Mouse (Mus musculus) stomach, embryonic 15.5 days (tissue): ENCODE measurements around the gene Samhd1. TPM values are rescaled to one million over a fixed set of nuclear protein-coding genes. Genes with fewer than 3 reads are reported as not detected.

Experiments used
- ATAC-seq: fragments of 200-750 bp; cut with Nextera tagmentation; 2 replicates; pipeline ENCODE4 v1.8.0; 2017; ENCODE audit warnings: low read depth, moderate number of reproducible peaks, moderate TSS enrichment; ENCODE audit not compliant: insufficient read depth, low FRiP score
- H3K27ac ChIP-seq: fragments of 300-500 bp; sonication (generic); 2 replicates; pipeline ENCODE4 v1.5.1; 2015; ENCODE audit warnings: mild to moderate bottlenecking, inconsistent platforms
- H3K27me3 ChIP-seq: fragments of 300-500 bp; sonication (generic); replicated peaks from 2 replicates; pipeline ENCODE4 v1.6.1; 2015; ENCODE audit warnings: inconsistent platforms
- H3K36me3 ChIP-seq: fragments of 300-500 bp; sonication (generic); 2 replicates; pipeline ENCODE4 v1.6.1; 2015; ENCODE audit warnings: inconsistent platforms
- H3K4me1 ChIP-seq: fragments of 300-500 bp; sonication (generic); 2 replicates; pipeline ENCODE4 v1.6.1; 2015; ENCODE audit warnings: inconsistent platforms
- H3K4me2 ChIP-seq: fragments of 300-500 bp; sonication (generic); 2 replicates; pipeline ENCODE4 v1.6.1; 2015; ENCODE audit warnings: mild to moderate bottlenecking, inconsistent platforms
- H3K4me3 ChIP-seq: fragments of 300-500 bp; sonication (generic); replicated peaks from 2 replicates; pipeline ENCODE4 v1.5.1; 2015; ENCODE audit warnings: inconsistent platforms
- H3K9ac ChIP-seq: fragments of 300-500 bp; sonication (generic); 2 replicates; pipeline ENCODE4 v1.6.1; 2015; ENCODE audit warnings: inconsistent platforms
- H3K9me3 ChIP-seq: fragments of 300-500 bp; sonication (generic); 2 replicates; pipeline ENCODE4 v1.6.1; 2016; ENCODE audit warnings: inconsistent platforms
- WGBS: fragments of 180-500 bp; shearing (Covaris S2); methylation state at CpG from one replicate; pipeline ENCODE4 v1.1.7; 2015; 5-methylcytosine and 5-hydroxymethylcytosine counted together
- polyA plus RNA-seq: library from polyadenylated mRNA; unstranded; fragments of >200 nt; fragmentation: Nextera tagmentation; extraction: Ambion mirVana; gene quantifications from 2 replicates; pipeline ENCODE4 v1.2.1, GENCODE M21; 2015

Gene Samhd1
- polyA plus RNA-seq, 1 experiment from 2014 or later, result 27.1 TPM

DNA sequence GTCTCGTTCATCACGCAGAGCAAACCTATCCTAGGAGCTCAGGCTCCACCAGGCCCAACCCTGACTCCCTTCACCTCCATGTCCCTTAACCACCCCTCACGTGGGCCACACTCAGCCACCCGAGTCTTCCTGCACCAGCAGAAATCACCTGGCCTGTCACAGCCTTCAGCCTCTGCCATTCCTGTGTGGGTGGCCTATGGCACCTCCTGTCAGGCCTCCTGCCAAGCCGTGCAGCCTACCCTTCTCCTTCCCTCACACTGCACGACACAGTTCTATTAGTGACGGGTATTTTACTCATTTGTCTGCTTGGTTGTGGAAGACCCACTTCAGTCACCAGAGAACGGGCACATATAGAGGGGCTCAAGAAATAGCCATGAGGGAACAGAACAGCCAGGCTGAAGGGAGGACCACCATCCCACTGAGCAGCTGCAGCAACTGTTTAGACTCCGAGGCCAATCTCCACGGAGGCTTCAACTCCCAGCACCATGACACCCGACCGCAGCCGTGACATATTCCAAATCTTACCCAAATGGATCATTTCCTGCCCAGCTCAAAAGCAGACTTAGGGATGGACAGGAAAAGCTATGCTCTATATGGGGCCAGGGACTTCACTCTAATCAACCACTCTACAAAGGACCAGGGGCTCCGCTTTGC, 66.2 kb downstream of the Samhd1 start:
- Histone ChIP-seq H3K9ac (peak overlapping the region; percentile 13; the same call in 1 of the 2 replicates), H3K27ac (peak overlapping the region; percentile 83), H3K9me3 (no peaks in the 10 kb centered on the region), H3K36me3 (no peaks in the 10 kb centered on the region), H3K4me2 (peak overlapping the region; percentile 34), H3K27me3 (no peaks in the 10 kb centered on the region), H3K4me3 (no peak overlapping the region), H3K4me1 (peaks cover 88% of the 10 kb centered on the region)
- no peak for ATAC-seq
- WGBS, result 55% methylated on average over 14 of the region's 14 CpGs

DNA sequence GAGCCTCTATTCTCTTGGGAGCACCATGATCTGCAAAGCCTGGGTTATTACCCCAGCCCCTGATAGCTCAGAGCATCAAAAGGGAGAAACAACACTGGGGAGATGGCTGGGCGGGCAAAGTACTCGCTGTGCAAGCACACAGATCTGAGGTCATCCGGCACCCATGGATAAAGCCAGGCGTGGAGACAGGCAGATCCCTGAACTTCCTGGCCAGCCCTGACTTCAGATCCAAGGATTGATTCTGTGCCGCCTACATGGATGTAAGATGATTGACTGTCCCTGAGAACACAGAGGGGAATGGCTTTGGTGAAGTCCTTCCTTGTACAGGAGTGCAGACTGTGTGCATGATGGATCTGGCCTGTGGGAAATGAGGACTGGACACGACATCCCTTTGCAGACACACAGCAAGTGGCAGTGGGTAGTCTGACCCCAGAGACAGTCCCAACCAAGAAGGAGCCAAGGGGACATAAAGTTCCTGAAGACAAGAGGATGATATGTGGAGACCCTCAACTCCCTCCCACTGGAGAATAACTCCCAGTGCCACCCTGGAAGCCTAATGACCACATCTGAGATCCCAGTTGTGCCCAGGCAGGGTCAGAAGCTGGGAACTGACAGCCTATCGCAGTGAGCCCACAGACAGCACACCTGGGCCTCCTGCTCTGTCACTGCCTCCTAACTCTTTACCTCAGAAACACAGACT, 68.2 kb downstream of the Samhd1 start:
- Histone ChIP-seq H3K27ac (no peak overlapping the region), H3K27me3 (no peaks in the 10 kb centered on the region), H3K4me1 (peaks cover 83% of the 10 kb centered on the region), H3K9ac (no peak overlapping the region), H3K9me3 (no peaks in the 10 kb centered on the region), H3K4me3 (no peak overlapping the region), H3K4me2 (no peak overlapping the region), H3K36me3 (no peaks in the 10 kb centered on the region)
- 69% methylated on average over 7 of the region's 7 CpGs for WGBS
- no peak for ATAC-seq

DNA sequence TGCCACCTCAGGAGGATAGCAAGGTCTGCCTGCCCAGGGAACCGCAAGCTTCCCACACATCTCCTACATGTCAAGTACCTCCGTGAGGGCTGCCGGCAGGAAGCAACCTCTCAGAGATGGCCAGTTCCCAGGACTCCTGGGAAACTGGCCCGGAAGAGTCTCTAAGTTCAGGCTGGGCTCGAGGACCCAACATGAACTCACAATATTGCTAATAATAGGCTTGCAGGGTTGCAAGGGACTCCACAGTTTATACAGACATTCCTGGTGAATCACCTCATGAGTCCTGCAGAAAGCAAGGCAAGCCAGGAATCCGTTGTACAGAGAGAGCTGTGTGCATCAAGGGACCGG, 69.2 kb downstream of the Samhd1 start:
- H3K4me3 ChIP-seq, result no peak overlapping the region
- no peak overlapping the region for H3K9ac ChIP-seq
- 43% methylated on average over 7 of the region's 7 CpGs for WGBS
- H3K9me3 ChIP-seq, result no peaks in the 10 kb centered on the region
- no peaks in the 10 kb centered on the region for H3K36me3 ChIP-seq
- peaks cover 72% of the 10 kb centered on the region for H3K4me1 ChIP-seq
- no peak overlapping the region for H3K4me2 ChIP-seq
- no peak; the same call in 1 of the 2 replicates for ATAC-seq
- H3K27ac ChIP-seq, result peak overlapping the region; percentile 62
- H3K27me3 ChIP-seq, result no peaks in the 10 kb centered on the region

DNA sequence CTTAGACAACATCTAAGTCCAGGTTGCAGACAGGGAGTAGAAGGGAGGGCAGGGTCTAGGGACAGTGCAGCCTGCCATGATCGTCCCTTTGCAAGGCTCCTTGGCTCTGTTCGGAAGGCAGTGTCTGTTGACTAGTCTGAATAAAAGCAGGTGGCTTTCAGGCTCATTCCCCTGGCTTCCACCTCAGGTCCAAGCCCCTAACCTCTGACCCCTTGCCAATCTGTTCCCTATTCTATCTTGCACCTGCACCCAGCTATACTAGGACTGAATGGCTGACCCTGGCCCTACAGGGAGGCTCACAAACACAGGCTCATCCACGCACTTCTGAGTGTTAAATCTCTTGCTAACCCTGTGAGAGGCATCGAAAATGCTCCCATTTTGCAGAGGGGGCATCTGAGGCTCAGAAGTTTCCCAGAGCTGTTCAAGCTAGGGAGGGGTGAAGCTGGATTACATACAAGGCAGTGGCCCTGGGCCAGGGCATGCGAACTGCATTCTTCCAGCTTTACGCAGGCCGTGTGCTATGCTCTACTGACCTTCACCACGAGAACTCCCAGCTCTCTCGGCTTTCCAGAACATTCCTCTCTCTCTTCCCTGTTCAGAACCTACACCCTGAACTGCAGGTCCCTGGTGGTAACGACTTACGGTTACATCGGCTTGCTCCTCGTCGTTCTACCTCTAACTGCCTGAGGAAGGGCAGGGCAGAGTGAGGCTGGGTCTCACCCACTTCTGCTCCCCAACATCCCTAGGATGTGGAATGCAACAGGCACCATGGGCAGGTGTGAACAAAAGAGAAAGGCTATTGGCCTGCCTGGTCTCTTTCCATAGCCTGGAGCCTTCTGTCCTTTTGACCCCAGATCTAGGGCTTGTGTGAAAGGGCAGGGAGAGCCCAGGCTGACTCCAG, 69.8 kb downstream of the Samhd1 start:
- Histone ChIP-seq H3K27me3 (no peaks in the 10 kb centered on the region), H3K9me3 (no peaks in the 10 kb centered on the region), H3K4me1 (peaks cover 66% of the 10 kb centered on the region), H3K4me3 (no peak overlapping the region), H3K36me3 (no peaks in the 10 kb centered on the region), H3K9ac (no peak overlapping the region), H3K4me2 (no peak overlapping the region), H3K27ac (peak overlapping the region; percentile 62)
- 75% methylated on average over 14 of the region's 14 CpGs for WGBS
- no peak for ATAC-seq

DNA sequence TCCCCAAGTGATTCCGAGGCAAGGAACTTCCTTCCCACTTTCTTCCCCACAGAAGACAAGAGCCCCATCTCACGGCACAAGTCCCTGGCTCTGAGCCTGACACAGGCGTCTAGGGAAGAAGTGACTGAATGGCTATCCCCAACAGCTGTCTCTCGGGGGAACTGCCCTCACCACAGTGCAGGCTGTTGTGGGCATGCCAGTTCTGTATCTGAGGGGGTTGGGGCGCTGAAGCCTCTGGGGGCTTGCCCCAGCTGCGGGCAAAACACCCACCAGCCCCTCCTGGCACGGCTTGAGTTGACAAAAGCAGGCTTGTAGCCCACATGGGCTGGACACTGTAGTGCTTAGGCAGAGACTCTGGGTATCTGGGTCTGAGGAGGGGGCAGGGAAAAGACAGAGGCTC, 70.9 kb downstream of the Samhd1 start:
- ATAC-seq, result no peak
- Histone ChIP-seq H3K9ac (no peak overlapping the region), H3K27ac (no peak overlapping the region)

DNA sequence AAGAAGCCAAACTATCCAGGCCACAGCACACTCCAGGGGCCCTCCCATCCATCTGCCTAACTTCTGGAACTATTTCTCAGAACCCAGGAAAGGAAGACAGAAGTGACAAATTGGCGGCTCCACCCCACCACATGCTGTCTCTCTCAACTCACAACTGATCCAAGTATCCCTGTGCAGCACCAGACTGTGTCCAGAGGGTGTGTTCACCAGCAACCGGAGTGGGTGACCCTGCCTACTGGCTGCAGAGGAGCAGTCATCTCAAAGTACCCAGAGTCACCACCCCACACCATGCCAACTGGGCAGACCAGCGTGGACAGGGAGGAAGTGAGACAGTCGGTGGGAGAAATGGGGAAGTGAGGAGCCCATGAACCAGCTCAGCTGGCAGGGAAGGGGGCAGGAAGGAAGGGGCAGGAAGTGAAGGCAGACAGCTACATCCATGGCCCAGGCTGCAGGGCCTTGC, 71.8 kb downstream of the Samhd1 start:
- no peak for ATAC-seq
- Histone ChIP-seq H3K36me3 (0 out of 2 replicates have a peak, but pooled peaks cover 4% of the 10 kb centered on the region), H3K9ac (no peak overlapping the region), H3K27me3 (no peaks in the 10 kb centered on the region), H3K4me3 (no peak overlapping the region), H3K27ac (no peak overlapping the region), H3K4me2 (no peak overlapping the region), H3K9me3 (no peaks in the 10 kb centered on the region), H3K4me1 (peaks cover 62% of the 10 kb centered on the region)
- WGBS, result 53% methylated on average over 4 of the region's 4 CpGs

More for the DNA sequence above, 70.9 kb downstream of the Samhd1 start:
- H3K4me2 ChIP-seq, result no peak overlapping the region
- H3K36me3 ChIP-seq, result 0 out of 2 replicates have a peak, but pooled peaks cover 4% of the 10 kb centered on the region
- no peaks in the 10 kb centered on the region for H3K9me3 ChIP-seq
- no peaks in the 10 kb centered on the region for H3K27me3 ChIP-seq
- H3K4me3 ChIP-seq, result no peak overlapping the region
- 57% methylated on average over 7 of the region's 7 CpGs for WGBS
- H3K4me1 ChIP-seq, result peaks cover 62% of the 10 kb centered on the region

DNA sequence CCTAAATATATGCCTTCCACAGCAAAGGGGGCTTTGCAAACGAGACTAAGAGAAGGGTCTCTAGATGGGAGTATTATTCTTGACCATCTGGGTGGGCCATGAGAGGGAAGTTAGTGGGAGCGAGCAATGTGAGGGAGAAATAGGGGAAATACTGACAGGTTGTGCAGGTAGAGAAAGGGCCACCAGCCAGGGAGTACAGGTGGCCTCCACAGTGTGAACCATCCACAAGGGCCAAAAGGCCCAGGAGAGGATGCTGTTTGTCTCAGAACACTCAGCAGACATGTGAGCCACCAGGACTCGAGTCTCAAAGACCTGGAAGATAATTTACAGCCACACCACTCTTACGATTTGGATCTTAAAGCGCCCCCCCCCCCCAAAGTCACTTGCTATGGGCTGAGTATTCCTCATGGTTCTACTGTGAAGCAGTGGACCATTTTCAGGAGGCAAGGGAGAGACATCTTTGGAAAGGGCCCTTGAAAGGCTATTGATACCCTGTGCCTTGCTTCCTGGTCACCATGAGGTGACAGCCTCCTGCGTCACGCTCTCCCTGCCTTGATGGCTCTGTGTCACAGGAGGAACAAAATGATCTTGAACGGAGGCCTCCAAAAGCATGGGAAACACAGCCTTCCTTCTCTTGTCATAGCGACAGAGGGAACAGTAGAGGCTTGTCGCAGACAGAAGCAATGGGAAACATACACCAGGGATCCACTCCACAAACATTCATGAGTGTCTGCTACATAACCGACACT, 74.3 kb downstream of the Samhd1 start:
- Histone ChIP-seq H3K4me1 (peaks cover 49% of the 10 kb centered on the region), H3K4me3 (no peak overlapping the region), H3K36me3 (0 out of 2 replicates have a peak, but pooled peaks cover 6% of the 10 kb centered on the region), H3K9ac (no peak overlapping the region), H3K9me3 (no peaks in the 10 kb centered on the region), H3K4me2 (no peak overlapping the region), H3K27ac (no peak overlapping the region), H3K27me3 (no peaks in the 10 kb centered on the region)
- WGBS, result 81% methylated on average over 11 of the region's 11 CpGs
- ATAC-seq, result no peak

DNA sequence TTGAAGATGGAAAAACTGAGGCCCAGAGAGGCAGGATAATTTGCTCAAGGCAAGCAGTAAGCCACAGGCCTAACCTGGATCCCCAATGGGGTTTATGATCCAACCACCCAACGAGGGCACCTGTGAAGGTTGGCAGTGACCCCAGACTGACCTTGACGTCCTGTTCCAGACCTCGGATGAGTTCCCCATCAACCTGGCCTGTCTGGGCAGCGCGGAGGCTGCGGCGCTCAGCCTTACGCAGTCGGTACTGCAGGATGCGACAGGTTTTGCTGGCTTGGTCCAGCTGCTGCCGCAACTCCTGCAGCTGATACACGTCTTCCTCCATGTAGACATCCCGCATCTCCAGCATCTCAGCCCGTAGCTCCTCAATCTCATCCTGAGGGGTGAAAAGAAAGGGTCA, 75.0 kb downstream of the Samhd1 start:
- Histone ChIP-seq H3K4me3 (no peak overlapping the region), H3K4me1 (peaks cover 42% of the 10 kb centered on the region), H3K9ac (no peak overlapping the region), H3K9me3 (no peaks in the 10 kb centered on the region), H3K36me3 (0 out of 2 replicates have a peak, but pooled peaks cover 6% of the 10 kb centered on the region), H3K27me3 (no peaks in the 10 kb centered on the region), H3K4me2 (no peak overlapping the region), H3K27ac (no peak overlapping the region)
- ATAC-seq, result no peak
- 91% methylated on average over 14 of the region's 14 CpGs for WGBS

DNA sequence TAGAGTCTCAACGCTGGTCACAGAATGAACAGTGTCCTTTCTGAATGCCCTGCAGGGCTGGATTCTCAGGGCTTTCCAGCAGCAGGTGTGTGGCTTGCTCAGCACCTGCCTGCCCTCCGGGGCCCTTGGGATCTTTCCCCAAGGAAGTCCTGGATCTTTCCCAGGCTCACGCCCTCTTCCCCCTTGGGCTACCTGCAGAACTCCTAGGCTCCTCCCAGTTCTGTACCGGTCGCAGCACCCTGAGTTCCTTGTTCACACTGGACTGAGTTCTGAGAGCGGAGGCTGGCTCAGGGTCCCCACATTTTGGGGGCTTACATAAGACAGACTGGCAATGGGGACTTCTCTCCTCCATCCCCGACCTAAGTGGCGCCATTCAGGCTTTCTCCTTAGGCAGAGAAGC, 75.9 kb downstream of the Samhd1 start:
- Histone ChIP-seq H3K9me3 (no peaks in the 10 kb centered on the region), H3K4me2 (peak overlapping the region; percentile 45), H3K4me1 (peaks cover 34% of the 10 kb centered on the region), H3K9ac (no peak overlapping the region), H3K36me3 (0 out of 2 replicates have a peak, but pooled peaks cover 6% of the 10 kb centered on the region), H3K4me3 (no peak overlapping the region), H3K27me3 (no peaks in the 10 kb centered on the region), H3K27ac (peak overlapping the region; percentile 87)
- ATAC-seq, result no peak
- 64% methylated on average over 8 of the region's 8 CpGs for WGBS

DNA sequence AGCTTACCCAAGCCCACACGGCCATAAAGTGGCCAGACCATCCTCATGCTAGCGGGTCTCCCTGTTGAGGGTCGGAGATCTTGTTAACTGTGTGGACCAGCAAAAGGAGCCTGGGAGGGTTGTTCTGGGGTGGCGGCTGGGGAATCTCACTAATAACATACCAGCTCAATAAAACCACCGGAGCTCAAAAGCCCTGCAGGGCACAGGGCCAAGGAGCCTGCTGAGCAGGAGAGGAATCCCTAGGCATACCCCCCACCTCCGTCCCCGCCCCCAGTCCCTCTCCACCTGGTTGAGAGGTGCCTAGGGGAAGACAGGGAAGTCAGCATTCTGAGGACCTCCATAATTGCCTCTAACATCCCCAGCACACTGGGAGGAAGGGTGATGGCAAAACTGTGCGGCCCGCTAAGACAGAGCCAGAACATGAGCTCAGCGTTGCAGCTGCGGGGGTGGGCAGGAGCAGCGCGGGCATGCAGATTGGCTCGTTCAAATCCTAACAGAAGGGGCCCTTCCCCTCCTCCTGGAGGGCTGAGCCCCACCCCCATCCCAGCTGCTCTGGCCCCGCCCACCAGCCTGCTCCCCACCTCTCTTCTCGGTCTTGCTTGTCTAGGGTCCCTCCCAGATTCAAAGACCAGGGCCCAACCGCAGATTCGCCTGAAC, 76.6 kb downstream of the Samhd1 start:
- Histone ChIP-seq H3K27ac (peak overlapping the region; percentile 87), H3K9me3 (no peaks in the 10 kb centered on the region), H3K27me3 (no peaks in the 10 kb centered on the region), H3K4me1 (peaks cover 28% of the 10 kb centered on the region), H3K4me3 (peak overlapping the region; percentile 16; the same call in 1 of the 2 replicates), H3K9ac (no peak overlapping the region), H3K36me3 (peaks cover 12% of the 10 kb centered on the region; the same call in 1 of the 2 replicates), H3K4me2 (peak overlapping the region; percentile 45)
- 14% methylated on average over 16 of the region's 18 CpGs for WGBS
- peak; percentile 87 for ATAC-seq

DNA sequence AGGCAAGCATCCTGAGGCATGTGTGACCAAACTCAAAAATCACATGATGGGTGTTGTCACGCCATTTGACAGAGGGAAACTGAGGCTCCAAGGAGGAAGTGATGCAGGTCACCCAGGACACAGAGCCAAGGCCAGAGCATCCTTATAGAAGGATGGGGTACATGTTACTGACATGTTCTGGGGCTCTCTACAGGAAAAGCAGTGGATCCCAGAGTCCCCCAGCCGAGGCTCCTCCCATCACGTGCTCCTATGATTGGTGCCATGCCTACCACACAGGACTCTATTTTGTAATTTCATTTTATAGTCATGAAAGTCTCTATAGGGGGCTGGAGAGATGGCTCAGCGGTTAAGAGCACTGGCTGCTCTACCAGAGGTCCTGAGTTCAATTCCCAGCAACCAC, 77.3 kb downstream of the Samhd1 start:
- ATAC-seq, result no peak
- peaks cover 17% of the 10 kb centered on the region for H3K36me3 ChIP-seq
- H3K4me2 ChIP-seq, result no peak overlapping the region
- no peak overlapping the region for H3K4me3 ChIP-seq
- H3K27ac ChIP-seq, result peak overlapping the region; percentile 87; the same call in 1 of the 2 replicates
- H3K4me1 ChIP-seq, result peaks cover 21% of the 10 kb centered on the region
- 90% methylated on average over 4 of the region's 4 CpGs for WGBS
- no peak overlapping the region for H3K9ac ChIP-seq
- no peaks in the 10 kb centered on the region for H3K9me3 ChIP-seq
- H3K27me3 ChIP-seq, result no peaks in the 10 kb centered on the region
